Mouse (Mus musculus) MEL (cell line): ENCODE results near the gene Ssh2.

Source experiments
- CHD1 ChIP-seq: IDR thresholded peaks from 2 replicates; pipeline ENCODE4 v1.6.1; 2012; ENCODE audit warnings: low read depth, mild to moderate bottlenecking, inconsistent platforms, low read length, improper control_type of control experiment
- CHD2 ChIP-seq: IDR thresholded peaks from 2 replicates; pipeline ENCODE4 v1.6.1; 2011; ENCODE audit warnings: low read length, improper control_type of control experiment
- CTCF ChIP-seq, 3 experiments: IDR thresholded peaks in 2 of 3; conservative IDR thresholded peaks in 1 of 3; 2 replicates each; pipeline ENCODE4 v1.5.1; 2011 to 2012; ENCODE audit warnings: low read length in 3 of 3, low read depth in 2 of 3, mild to moderate bottlenecking in 2 of 3, improper control_type of control experiment in 1 of 3, inconsistent platforms in 1 of 3, mixed read lengths in 1 of 3, moderate library complexity in 1 of 3; ENCODE audit not compliant: control insufficient read depth in 1 of 3, insufficient read depth in 1 of 3, poor library complexity in 1 of 3, severe bottlenecking in 1 of 3
- E2F4 ChIP-seq: IDR thresholded peaks from 2 replicates; pipeline ENCODE4 v1.6.1; 2011; ENCODE audit warnings: low read depth, low read length, improper control_type of control experiment, borderline replicate concordance
- EP300 ChIP-seq, 2 experiments: IDR thresholded peaks; 2 replicates each; pipeline ENCODE4 v1.6.1; 2011; ENCODE audit warnings: improper control_type of control experiment in 2 of 2, low read length in 2 of 2, low read depth in 1 of 2, mild to moderate bottlenecking in 1 of 2
- MAZ ChIP-seq: IDR thresholded peaks from 2 replicates; pipeline ENCODE4 v1.6.1; 2012; ENCODE audit warnings: low read depth, mild to moderate bottlenecking, inconsistent platforms, low read length, improper control_type of control experiment
- MEF2A ChIP-seq: IDR thresholded peaks from 2 replicates; pipeline ENCODE4 v1.6.1; 2014; ENCODE audit warnings: low read depth, mild to moderate bottlenecking, inconsistent platforms, low read length, improper control_type of control experiment; ENCODE audit not compliant: poor library complexity, insufficient replicate concordance, severe bottlenecking; ENCODE audit errors: extremely low read depth
- NRF1 ChIP-seq: IDR thresholded peaks from 2 replicates; pipeline ENCODE4 v1.6.1; 2014; ENCODE audit warnings: low read depth, mild to moderate bottlenecking, inconsistent platforms, low read length, improper control_type of control experiment, moderate library complexity; ENCODE audit not compliant: poor library complexity, insufficient read depth, severe bottlenecking
- POLR2A ChIP-seq, 2 experiments: IDR thresholded peaks; 2 replicates each; pipeline ENCODE4 v1.6.1; 2011 to 2012; ENCODE audit warnings: low read length in 2 of 2, mild to moderate bottlenecking in 2 of 2, control low read depth in 1 of 2, improper control_type of control experiment in 1 of 2, low read depth in 1 of 2, moderate library complexity in 1 of 2; ENCODE audit not compliant: control insufficient read depth in 1 of 2, insufficient read depth in 1 of 2, poor library complexity in 1 of 2
- POLR2AphosphoS2 ChIP-seq: IDR thresholded peaks from 2 replicates; pipeline ENCODE4 v1.6.1; 2011; ENCODE audit warnings: low read length, improper control_type of control experiment
- TAL1 ChIP-seq: IDR thresholded peaks from 2 replicates; pipeline ENCODE4 v1.6.1; 2012; ENCODE audit warnings: mild to moderate bottlenecking, inconsistent platforms, low read length, moderate library complexity, mixed read lengths
- ZKSCAN1 ChIP-seq: IDR thresholded peaks from 2 replicates; pipeline ENCODE4 v1.6.1; 2012; ENCODE audit warnings: low read depth, mild to moderate bottlenecking, inconsistent platforms, low read length, improper control_type of control experiment, moderate library complexity

DNA sequence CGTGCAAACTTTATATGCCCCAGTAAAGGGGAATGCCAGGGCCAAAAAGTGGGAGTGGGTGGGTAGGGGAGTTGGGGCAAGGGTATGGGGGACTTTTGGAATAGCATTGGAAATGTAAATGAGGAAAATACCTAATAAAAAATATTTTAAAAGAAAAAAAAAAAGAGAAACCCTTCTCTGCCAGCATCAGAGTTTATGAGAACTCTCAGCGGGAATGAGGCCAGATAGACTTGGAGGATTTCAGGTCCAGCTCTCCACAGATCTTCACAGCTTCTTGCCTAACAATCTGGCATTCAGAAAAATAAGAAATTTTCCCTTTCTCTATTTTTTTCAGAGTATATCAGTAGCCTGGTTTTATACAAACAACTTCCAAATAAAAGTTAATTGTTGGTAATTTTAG, 220.9 kb downstream of the Ssh2 start:
- TF ChIP-seq CTCF (IDR thresholded peaks at IDR 0.05 in 2 of 3, conservative IDR thresholded peaks at IDR 0.05 in 1 of 3; ENCODE audit: control insufficient read depth in 1 of 3, insufficient read depth in 1 of 3, low read depth in 2 of 3, low read length in 3 of 3, poor library complexity in 1 of 3, severe bottlenecking in 1 of 3) (no peak), POLR2AphosphoS2 (no peak), NRF1 (no peak), E2F4 (no peak), TAL1 (no peak), MAZ (no peak), MEF2A (no peak), POLR2A (IDR thresholded peaks at IDR 0.05; ENCODE audit: control insufficient read depth in 1 of 2, insufficient read depth in 1 of 2, low read depth in 1 of 2, low read length in 2 of 2, poor library complexity in 1 of 2) (no peak), CHD1 (no peak), CHD2 (no peak), EP300 (IDR thresholded peaks at IDR 0.05; ENCODE audit: low read depth in 1 of 2, low read length in 2 of 2) (no peak), ZKSCAN1 (no peak)
